Mouse (Mus musculus): Measurements from ENCODE around the gene 2010106E10Rik. TPM values are rescaled to one million over a fixed set of nuclear protein-coding genes. Genes with fewer than 3 reads are reported as not detected.

The 2010106E10Rik gene
- polyA plus RNA-seq, 1 experiment from 2014 or later: not detected

Other genes starting within 250 kb of the 2010106E10Rik start
- 47.5 and 48.6 TPM in 2 replicates for gene Apool, start 183.9 kb upstream of the 2010106E10Rik start, polyA plus RNA-seq (2014; fragmentation: Nextera tagmentation; extraction: Ambion mirVana)
- gene Satl1, start 88.5 kb upstream of the 2010106E10Rik start, polyA plus RNA-seq (2014; fragmentation: Nextera tagmentation; extraction: Ambion mirVana): not detected in 2 replicates
- 6.0 and 6.8 TPM in 2 replicates for gene Zfp711, start 105.3 kb downstream of the 2010106E10Rik start, polyA plus RNA-seq (2014; fragmentation: Nextera tagmentation; extraction: Ambion mirVana)
- 0.08 TPM in 1 of 2 replicates, not detected in the other for gene Pof1b, start 203.4 kb downstream of the 2010106E10Rik start, polyA plus RNA-seq (2014; fragmentation: Nextera tagmentation; extraction: Ambion mirVana)

Measured in liver, embryonic 11.5 days (tissue).